Mouse (Mus musculus) bone marrow macrophage, adult 2 months (primary cell): Measurements from ENCODE around the gene Tmem235.

Experiments
- CTCF ChIP-seq: IDR thresholded peaks from 2 replicates; pipeline ENCODE4 v1.5.1; 2012; ENCODE audit warnings: low read depth, mild to moderate bottlenecking, low read length, moderate library complexity
- POLR2A ChIP-seq: IDR thresholded peaks from 2 replicates; pipeline ENCODE4 v1.6.1; 2012; ENCODE audit warnings: mild to moderate bottlenecking, low read depth, low read length, borderline replicate concordance

- no peak for TF ChIP-seq CTCF
- TF ChIP-seq POLR2A = no peak
These were observed 3.1 kb upstream of the Tmem235 start for GRCm38 (mm10) chr11:117857462-117857861.
